Mouse (Mus musculus): Measurements from ENCODE around the gene Rapgef2. TPM values are rescaled to one million over a fixed set of nuclear protein-coding genes. Genes with fewer than 3 reads are reported as not detected.

Gene Rapgef2
- total RNA-seq, 2 experiments from 2014 or later, result 120 to 126 TPM

DNA sequence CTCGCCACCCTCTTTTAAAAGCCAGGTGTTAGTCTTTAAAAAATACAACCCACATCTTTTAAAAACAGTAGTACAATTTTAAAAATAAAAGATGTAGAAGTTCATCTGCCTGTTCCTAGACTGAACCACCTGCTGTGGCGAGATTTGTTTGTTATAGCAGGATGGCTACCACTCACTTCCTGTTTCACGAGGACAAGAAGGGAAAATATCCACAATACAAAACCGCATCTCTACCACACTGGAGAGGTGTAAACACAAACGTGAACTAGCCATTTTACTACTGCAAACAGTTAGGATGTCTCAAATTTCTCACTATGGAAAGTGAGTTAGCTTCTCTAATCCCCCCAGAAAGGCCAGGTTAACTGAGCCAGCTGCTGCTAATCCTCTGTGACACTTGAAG is 76.1 kb downstream of the Rapgef2 start:
- no peak for DNase-seq (ENCODE audit: low spot score in 2 of 2)
- intact Hi-C loops (cut with DNase I), result no loop called here

DNA sequence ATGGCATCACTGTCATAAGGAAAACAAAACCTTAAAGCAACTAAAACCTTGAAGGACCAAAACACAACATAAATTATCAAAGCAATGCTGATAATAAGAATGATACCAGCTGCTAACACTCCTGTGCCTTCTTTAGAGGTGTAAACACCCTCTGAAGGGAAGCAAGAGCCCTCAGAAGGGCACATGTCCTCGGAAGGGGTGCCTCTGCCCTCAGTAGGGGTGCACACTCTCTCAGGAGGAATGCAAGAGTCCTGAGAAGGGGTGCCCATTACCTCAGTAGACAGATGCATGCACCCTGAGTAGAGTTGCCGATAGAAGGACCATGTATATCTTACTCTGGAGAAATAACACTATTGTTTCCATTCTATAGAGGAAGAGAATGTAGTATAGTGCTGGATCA is 79.1 kb downstream of the Rapgef2 start:
- no peak for DNase-seq (ENCODE audit: low spot score in 2 of 2)
- intact Hi-C loops (cut with DNase I), result no loop called here

DNA sequence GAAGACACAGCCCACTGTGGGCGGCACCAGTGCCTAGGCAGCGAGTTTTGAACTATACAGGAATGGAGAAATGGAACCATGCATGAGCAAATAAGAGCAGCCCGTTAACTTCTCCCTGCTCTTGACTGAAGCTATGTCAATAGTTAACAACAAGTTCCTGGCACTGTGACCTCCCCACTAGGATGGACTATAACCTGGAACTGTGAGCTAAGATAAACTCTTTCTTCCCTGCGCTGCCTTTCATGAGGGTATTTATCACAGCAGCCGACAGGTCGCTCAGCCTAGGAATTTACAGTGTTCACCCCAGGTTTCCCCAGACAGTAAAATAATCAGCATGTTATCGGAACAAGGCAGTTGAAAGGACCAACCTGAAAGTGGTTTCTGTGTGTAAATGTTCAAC is 79.8 kb downstream of the Rapgef2 start:
- intact Hi-C loops (cut with DNase I), result no loop called here

DNA sequence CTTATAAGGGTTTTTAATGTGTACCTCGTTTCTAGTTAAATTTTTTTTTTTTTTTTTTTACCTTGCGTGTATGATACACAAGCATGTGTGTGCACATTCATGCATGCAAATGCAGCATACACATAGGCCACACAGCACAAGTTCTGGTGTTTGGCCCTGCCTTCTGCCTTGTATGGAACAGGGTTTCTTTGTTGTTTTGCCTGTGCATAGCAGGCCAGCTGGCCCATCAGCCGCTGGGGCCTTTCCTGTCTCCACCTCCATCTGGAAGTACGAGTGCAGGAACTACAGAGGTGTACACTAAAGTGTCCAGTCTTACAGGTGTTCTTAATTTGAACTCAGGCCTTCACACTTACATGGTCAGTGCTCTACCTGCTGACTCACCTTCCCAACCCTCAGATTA is 80.3 kb downstream of the Rapgef2 start:
- intact Hi-C loops (cut with DNase I), result no loop called here

More for the DNA sequence above, 79.8 kb downstream of the Rapgef2 start:
- DNase-seq (ENCODE audit: low spot score in 2 of 2), result no peak

DNA sequence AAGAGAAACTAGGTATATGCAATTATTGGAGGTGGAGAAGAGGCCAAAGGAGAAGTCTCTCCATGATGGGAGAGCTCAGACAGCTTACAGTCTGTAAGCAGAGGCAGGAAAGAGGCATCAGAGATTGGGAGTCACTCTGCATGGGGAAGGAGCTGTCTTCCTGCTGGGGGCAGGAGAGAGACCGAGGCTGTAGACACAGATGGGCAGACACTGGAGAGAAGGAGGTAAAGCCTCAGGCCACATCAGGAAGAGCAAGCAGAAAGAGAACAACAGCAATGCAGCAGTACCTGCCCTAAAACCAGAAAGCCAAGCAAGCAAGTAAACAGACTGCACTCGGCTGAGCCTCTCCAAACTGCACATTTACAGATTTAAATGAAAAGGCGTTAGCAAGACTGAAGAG is 81.2 kb downstream of the Rapgef2 start:
- DNase-seq (ENCODE audit: low spot score in 2 of 2), result peak in 1 of 2 experiments; percentile 40

More for the DNA sequence above, 80.3 kb downstream of the Rapgef2 start:
- DNase-seq (ENCODE audit: low spot score in 2 of 2), result no peak

DNA sequence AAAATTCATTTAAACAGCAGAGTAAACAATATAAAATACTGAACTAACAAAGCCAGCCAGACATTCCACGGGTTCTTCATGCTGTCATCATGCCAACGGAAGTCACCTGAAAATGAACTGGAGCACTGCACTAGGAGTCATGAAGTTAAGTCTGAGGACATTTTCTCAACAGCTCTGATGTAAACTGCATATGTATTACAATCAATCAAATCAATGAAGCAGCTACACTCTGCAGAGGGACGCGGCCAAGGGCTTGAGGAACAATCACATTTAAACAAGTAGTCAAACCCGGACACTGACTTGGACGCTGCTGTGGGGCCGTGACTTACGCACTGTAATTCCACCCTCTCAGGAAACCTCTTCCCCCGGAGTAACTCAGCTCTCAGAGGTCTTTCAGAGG is 82.1 kb downstream of the Rapgef2 start:
- DNase-seq (ENCODE audit: low spot score in 2 of 2), result no peak
- intact Hi-C loops (cut with DNase I), result no loop called here

More for the DNA sequence above, 81.2 kb downstream of the Rapgef2 start:
- intact Hi-C loops (cut with DNase I), result no loop called here

DNA sequence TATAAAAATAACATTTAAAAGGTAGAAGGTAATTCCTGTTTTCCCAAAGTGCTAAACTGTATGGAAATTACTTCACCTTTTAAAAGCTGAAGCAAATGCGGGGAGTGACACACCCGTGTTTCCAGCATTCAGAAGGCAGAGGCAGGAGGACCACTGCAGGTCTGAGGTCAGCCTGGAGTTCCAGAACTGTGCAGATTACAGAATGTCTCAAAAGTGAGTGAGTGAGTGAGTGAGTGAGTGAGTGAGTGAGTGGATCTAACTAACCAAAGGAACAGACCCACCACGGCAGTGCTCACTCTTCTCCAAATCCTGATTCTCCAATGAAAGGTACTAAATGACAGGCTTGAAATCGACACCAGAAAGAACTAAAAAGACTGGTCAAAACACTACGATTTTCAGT is 82.5 kb downstream of the Rapgef2 start:
- no peak for DNase-seq (ENCODE audit: low spot score in 2 of 2)
- intact Hi-C loops (cut with DNase I), result loop anchor here (2.0 kb wide), 2 partner anchors 291 to 383 kb away; no protein-coding TSS in a partner anchor

DNA sequence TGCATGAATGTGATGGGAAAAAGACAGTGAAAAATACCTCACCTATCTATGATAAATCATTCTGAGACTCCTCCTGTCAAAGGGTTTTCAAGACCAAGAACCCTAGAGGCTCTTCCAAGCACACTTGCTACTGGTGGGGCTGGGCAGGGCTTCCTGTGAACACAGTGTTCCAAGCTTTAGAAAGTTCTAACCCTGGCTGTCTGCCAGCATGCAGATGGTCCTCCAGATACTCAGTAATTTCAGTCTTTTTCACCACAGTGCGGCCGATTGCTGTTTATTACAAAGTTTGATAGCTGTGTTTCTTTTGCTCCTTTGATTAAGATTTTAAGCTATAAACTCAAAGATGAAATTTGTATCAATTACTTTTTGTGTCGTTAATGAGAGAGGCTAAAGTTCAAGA is 83.1 kb downstream of the Rapgef2 start:
- intact Hi-C loops (cut with DNase I), result loop anchor here (2.0 kb wide), 2 partner anchors 292 to 384 kb away; no protein-coding TSS in a partner anchor
- DNase-seq (ENCODE audit: low spot score in 2 of 2), result peak in 1 of 2 experiments; percentile 62

DNA sequence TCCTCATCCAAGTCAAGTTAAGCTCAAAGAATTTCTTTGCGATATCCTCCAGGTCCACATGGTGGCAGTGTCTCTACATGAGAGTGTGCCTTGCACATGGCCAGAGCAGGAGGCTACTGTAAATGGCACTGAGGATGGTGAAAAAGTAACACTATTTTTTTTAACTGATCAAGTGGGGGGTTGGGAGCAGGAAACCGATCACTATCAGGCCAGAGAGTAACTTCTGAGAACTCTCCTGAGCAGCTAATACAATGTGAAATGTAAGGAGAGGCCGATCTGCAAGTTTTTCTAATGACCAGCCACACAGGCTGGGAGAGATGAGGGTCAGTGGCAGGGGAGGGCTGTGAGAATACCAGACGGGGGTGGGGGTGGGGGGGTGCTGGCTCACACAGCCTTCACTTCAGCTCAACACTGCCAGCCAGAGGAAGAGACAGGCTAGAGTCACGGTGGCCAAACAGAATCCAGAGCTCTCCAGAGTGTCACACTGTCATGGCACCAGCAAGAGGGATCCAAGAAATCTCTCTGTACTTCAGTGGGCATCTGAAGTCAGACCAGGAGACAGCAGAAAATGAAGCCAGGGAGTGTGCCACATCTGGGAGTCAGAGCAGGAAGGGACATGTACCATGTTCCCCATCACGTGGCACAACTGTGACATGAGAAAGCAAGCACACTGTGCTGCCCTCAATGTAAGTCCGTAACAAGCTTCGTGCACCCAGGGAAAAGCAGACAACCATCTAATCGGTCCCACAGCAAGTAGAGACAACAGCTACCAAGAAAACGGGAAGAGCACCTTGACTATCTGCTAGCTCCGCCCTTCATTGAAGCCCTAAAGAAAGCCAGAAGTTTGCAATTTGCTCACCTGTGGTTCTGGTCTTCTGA is 83.8 kb downstream of the Rapgef2 start:
- intact Hi-C loops (cut with DNase I), result loop anchor here (2.0 kb wide), 2 partner anchors 292 to 384 kb away; no protein-coding TSS in a partner anchor
- DNase-seq (ENCODE audit: low spot score in 2 of 2), result peak; percentile 83 to 85

DNA sequence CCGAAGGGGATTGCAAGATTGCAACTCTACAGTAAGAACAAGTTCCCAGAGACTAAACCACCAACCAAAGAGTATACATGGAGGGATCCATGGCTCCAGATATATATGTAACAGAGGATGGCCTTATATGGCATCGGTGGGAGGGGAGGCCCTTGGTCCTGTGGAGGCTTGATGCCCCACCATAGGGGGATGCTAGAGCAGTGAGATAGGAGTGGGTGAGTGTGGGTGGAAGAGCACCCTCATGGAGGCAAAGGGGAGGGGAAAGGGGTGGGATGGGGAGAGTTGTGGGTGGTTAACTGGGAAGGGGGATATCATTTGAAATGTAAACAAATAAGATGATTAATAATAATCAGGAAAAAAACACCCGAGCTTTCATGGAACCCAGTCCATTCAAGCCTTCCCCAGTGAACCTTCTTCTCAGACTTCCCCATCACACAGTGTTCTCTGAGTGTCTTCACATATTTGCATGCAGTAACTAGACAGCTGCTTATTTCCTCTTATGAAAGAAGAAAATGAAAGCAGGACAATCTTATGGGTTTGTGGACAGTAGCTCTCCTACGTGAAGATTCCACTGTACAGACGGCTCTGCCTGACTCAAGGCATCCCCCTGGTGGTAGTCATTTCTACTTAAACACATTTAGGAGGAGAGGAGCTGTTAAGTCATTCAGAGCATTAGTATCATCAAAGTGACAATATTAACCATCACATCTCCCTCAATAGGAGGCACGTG is 89.4 kb downstream of the Rapgef2 start:
- intact Hi-C loops (cut with DNase I), result loop anchor here (1.0 to 5.0 kb wide), 2 partner anchors 130 to 238 kb away; no protein-coding TSS in a partner anchor
- DNase-seq (ENCODE audit: low spot score in 2 of 2), result peak; percentile 62 to 80

DNA sequence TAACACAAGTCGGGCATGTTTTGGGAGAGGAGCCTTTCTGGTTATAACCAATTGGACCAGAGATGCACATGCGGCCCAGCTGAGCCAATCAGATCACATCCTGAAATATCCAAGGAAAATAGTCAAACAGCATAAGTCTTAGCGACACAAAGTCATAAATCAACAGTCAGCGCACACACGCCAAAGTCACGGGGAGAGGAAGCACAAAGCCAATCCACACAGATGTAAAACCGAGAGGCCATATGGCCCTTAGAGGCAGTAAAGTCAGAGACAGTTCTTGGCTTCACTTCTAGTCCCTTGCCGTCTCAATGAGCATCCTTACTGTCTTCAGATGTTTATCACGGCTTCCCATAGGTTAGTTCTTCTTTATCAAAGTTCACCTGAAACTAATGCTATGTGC is 91.0 kb downstream of the Rapgef2 start:
- intact Hi-C loops (cut with DNase I), result loop anchor here (5.0 kb wide), 1 partner anchor 128 kb away; no protein-coding TSS in a partner anchor

DNA sequence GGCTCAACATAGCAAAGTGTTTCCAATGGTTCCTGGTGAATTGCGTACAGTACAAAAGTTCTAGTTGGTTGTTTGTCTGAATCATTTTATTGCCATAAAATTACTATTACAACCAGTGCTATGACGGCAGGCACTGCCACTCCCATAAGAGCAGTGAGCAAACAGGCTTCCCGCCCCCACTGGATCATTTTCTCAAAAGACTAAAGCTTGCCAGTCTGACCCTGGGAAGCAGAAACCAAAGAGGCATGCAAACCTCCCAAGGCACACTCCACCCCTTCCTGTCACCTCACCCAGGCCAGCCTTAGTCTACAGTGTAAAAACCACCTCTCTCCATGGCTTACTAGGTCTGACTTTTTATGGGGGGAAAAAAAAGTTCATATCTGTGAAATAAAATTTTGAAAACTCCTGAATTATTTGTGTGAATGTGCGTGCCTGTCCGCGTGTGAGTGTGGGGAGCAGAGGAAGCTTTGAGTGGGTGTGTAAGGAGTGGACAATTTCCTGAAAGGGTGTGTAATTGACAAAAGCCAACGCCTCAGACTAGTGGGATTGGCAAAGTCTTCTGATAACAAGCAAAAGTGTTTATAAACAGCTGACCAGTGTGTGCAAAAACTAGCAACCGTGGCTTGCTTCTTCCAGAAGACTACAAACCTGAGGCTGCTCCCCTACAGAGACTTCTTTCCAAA is 92.1 kb downstream of the Rapgef2 start:
- intact Hi-C loops (cut with DNase I), result no loop called here
- DNase-seq (ENCODE audit: low spot score in 2 of 2), result no peak

More for the DNA sequence above, 91.0 kb downstream of the Rapgef2 start:
- DNase-seq (ENCODE audit: low spot score in 2 of 2), result no peak

DNA sequence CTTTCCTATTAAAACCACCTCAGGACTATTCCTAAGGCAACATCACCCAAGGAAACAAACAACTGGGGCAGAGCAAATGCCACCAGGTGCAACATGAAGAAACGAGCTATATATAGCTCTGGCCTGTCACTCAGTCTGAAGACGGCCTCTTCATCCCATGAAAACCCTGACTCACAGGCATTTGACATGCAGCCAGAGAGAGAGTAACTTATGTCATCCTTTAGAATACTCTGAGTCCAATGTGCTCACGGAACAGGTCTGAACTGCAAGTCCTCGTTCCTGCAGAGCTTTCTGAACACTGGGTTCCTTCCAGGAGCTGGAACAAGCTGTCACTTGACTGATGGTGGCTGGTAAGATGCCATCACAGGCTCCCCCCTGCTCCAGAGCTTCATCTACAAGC is 93.3 kb downstream of the Rapgef2 start:
- peak; percentile 54 to 60 for DNase-seq (ENCODE audit: low spot score in 2 of 2)
- intact Hi-C loops (cut with DNase I), result no loop called here

DNA sequence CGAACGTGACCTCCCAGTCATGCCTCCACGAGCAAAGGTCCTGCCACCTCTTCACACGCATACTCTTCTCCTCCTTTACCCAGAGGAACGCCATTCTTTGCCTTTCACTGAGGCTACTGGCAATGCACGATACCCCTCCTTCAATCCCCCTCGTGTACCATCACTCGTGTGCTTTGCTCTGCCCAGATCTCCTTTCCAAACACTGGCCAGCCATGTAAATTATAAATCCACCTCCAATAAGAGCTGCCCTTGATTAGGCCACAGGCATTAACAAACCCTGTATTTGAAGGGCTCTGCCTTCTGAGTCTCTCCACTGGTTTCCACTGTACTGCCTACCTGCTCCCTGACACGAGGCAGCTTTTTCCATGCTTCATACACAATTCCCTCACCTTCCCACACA is 94.3 kb downstream of the Rapgef2 start:
- intact Hi-C loops (cut with DNase I), result no loop called here
- DNase-seq (ENCODE audit: low spot score in 2 of 2), result no peak

DNA sequence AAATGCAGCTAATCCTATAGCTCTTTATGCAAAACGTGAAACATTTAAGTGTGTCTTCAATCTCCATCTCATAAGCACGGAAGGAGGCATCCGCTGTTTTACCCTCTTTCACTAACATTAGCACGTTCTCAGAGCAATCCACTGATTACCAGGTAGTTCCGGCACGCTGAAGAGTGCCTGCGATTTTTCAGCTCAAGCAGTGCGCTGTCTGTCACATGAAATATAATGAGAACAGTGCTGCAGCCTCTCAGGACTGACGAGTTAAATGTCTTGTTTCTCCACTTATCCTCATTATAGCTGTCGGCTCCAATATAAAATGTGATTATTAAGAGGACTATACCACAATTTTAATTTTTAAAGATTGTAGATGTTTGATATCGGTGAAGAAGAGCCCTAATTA is 94.8 kb downstream of the Rapgef2 start:
- DNase-seq (ENCODE audit: low spot score in 2 of 2), result no peak
- intact Hi-C loops (cut with DNase I), result no loop called here

DNA sequence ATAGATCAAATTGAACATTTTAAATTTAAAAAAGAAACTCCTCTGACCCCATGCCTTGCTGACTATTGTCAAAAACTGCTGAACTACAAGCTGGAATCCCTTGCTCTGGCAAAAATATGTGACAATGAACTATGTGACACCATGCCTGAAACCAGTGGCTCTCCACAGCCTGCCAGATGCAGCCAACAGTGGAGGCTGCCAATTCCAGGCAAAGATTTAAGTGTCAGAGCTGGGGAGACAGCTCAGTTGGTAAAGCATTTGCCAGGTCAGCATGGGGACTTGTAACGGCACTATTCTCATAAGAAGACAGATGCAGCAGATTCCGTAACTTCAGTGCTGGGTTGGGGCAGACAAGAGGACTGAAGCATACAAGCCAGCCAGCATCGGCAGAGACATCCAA is 95.9 kb downstream of the Rapgef2 start:
- DNase-seq (ENCODE audit: low spot score in 2 of 2), result no peak
- intact Hi-C loops (cut with DNase I), result no loop called here

DNA sequence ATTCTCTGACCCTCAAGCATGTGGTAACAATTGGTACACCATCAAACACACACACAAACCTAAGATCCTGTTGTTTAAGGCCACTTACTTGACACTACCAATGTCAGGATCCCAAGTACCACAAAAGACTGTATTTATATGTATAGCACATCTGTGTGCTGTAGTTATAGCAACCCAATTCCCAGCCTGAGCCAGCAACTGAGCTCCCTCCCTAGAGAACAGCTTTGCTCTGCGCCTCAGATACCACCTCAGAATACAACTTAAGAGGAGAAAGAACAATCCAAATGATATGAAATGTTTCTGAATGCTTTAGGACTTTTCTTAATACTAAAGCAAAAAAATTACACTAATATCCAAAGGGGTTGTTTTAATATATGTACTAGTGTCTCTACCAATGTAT is 98.4 kb downstream of the Rapgef2 start:
- no peak for DNase-seq (ENCODE audit: low spot score in 2 of 2)
- intact Hi-C loops (cut with DNase I), result no loop called here

DNA sequence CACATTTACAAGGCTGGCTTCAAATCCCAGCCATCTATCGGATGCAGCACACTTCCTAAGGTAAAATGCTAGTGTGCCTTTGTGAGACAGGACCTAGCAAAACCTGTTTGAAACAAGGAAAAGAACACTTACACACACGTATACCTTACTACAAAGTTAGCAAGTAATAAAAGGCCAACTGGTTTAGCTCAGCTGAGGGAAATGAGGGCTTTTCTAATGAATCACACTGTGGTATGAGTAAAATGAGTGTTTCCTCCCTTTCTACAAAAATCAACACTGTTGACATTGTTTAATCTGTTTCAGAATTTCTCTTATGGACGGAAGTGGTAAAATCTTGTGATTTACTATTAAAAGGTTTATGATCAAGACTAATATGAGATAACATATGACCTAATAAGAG is 104.0 kb downstream of the Rapgef2 start:
- no peak for DNase-seq (ENCODE audit: low spot score in 2 of 2)
- intact Hi-C loops (cut with DNase I), result no loop called here

DNA sequence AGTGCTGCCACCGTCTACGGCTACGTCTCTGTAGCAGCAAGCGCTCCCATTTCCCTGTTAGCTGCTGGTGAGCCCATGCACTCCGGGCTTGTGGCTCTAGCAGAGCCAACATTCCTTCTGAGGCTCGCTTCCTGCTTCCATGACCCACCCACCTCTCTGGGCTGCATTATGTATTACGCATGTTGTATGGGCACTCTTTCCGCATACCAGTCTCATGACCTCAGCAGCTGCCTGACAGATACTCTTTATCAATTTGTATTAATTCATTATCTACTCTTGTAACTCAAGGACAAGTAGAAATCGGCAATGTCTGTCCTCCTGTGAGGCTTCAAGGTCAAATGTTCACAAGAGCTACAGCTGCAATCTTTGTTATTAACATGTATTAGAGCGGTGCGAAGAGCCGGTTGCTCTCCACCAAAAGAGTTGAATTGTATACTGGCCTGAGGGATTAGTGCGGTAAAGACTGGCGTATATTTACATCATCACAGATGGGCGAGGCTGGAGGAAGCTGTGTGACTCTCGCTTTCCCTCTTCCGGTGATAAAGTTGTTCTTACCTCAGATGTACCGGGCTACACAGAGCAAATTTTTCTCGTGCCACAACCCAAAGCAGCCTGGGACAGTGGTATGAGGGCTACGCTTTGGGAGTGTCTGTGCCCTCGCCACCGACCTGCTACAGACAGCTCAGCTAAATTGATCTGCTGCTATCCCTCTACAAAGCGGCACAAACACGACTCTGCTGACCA is 104.9 kb downstream of the Rapgef2 start:
- intact Hi-C loops (cut with DNase I), result no loop called here
- DNase-seq (ENCODE audit: low spot score in 2 of 2), result no peak

All from left cerebral cortex, postnatal 25 days (tissue).